Mouse (Mus musculus): ENCODE results near the gene Mfsd6. TPM values are rescaled to one million over a fixed set of nuclear protein-coding genes. Genes with fewer than 3 reads are reported as not detected.
A peak's percentile ranks its signal among the peaks of the same experiment; 100 is the strongest.

Mfsd6 gene
- polyA plus RNA-seq, 1 experiment from 2014 or later = 0.94 TPM

DNA sequence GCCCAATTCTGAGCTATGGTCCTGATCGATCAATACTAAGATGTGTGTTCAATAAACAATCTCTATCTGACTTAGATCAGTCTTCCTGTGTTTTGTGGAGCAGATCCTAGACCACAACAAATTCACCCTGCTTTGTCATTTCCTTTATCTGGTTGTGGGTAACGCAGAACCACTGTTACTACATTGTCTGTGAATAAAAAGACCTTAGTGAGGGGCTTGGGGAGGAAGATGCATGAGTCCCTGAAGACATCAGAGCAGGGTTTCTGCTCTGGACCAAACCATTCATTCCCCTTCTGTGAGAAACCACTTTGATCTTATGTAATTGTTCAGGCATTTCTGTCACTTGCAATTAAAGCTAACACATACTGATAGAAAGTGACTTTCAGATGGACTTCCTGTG lies 26.6 kb upstream of the Mfsd6 start:
- Histone ChIP-seq H3K27me3 (ENCODE audit: insufficient read depth, low read length) (no peaks in the 10 kb centered on the region), H3K36me3 (replicated peaks; ENCODE audit: insufficient read depth, low read length) (no peaks in the 10 kb centered on the region), H3K9me3 (ENCODE audit: low read length) (no peaks in the 10 kb centered on the region), H3K9ac (replicated peaks) (no peak overlapping the region), H3K4me3 (ENCODE audit: low read depth, low read length) (no peak overlapping the region), H3K4me1 (ENCODE audit: insufficient read depth) (no peaks in the 10 kb centered on the region), H3K27ac (ENCODE audit: low read depth) (no peak overlapping the region), H3K4me2 (ENCODE audit: low read depth, low read length) (no peak overlapping the region)
- DNase-seq (no peak), ATAC-seq (no peak)
- TF ChIP-seq EP300 (IDR thresholded peaks at IDR 0.05; ENCODE audit: low read depth) (no peak), CTCF (IDR thresholded peaks at IDR 0.05; ENCODE audit: low read depth) (no peak)
- WGBS (ENCODE audit: insufficient replicate concordance) = 54% methylated on average over 2 of the region's 2 CpGs

DNA sequence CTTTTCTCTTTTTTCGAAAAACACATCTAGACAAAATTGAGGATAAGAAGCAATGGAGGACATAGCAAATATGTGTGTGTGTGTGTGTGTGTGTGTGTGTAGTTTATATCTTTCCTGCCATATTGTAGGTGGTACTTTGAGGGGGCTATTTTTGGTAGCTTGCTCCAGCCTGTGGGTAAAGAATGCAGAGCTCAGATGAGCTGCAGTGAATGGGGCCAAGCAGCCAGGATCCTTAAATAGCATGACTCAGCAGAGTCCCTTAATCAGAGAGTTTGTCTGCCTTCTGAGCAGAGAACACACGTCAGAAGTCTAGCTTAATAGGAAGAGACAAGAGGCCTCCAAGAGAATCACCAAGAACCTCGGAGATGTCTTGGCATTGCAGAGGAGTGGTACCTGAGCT lies 25.4 kb upstream of the Mfsd6 start:
- ATAC-seq = no peak
- Histone ChIP-seq H3K4me1 (ENCODE audit: insufficient read depth) (no peaks in the 10 kb centered on the region), H3K9ac (replicated peaks) (no peak overlapping the region), H3K9me3 (ENCODE audit: low read length) (no peaks in the 10 kb centered on the region), H3K27me3 (ENCODE audit: insufficient read depth, low read length) (no peaks in the 10 kb centered on the region), H3K27ac (ENCODE audit: low read depth) (no peak overlapping the region), H3K4me3 (ENCODE audit: low read depth, low read length) (no peak overlapping the region), H3K4me2 (ENCODE audit: low read depth, low read length) (no peak overlapping the region), H3K36me3 (replicated peaks; ENCODE audit: insufficient read depth, low read length) (no peaks in the 10 kb centered on the region)
- 46% methylated on average over 3 of the region's 3 CpGs for WGBS (ENCODE audit: insufficient replicate concordance)
- no peak for DNase-seq
- TF ChIP-seq CTCF (IDR thresholded peaks at IDR 0.05; ENCODE audit: low read depth) = no peak
- no peak for TF ChIP-seq EP300 (IDR thresholded peaks at IDR 0.05; ENCODE audit: low read depth)

DNA sequence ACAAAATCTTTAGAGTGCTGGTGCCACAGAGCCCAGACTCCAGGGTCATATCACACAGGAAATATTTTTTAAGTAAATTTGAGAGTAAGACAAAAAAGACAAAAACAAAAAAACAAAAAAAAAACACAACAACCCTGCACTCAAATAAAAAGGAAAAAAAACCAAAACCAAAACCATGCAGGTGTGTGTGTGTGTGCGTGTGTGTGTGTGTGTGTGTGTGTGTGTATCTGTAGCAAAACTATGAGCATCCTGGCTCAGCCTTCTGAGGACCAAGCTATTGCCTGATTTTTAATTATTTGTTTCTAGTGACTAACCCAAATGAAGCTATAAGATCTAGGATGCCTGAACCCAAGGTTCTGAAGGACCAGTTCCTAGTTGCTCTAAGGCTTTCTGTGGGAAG lies 24.4 kb upstream of the Mfsd6 start:
- DNase-seq = no peak
- Histone ChIP-seq H3K27me3 (ENCODE audit: insufficient read depth, low read length) (no peaks in the 10 kb centered on the region), H3K4me2 (ENCODE audit: low read depth, low read length) (no peak overlapping the region), H3K9ac (replicated peaks) (no peak overlapping the region), H3K4me3 (ENCODE audit: low read depth, low read length) (no peak overlapping the region), H3K36me3 (replicated peaks; ENCODE audit: insufficient read depth, low read length) (no peaks in the 10 kb centered on the region), H3K4me1 (ENCODE audit: insufficient read depth) (no peaks in the 10 kb centered on the region), H3K27ac (ENCODE audit: low read depth) (no peak overlapping the region), H3K9me3 (ENCODE audit: low read length) (no peaks in the 10 kb centered on the region)
- TF ChIP-seq EP300 (IDR thresholded peaks at IDR 0.05; ENCODE audit: low read depth) (no peak), CTCF (IDR thresholded peaks at IDR 0.05; ENCODE audit: low read depth) (no peak)
- no peak for ATAC-seq
- WGBS (ENCODE audit: insufficient replicate concordance) = 67% methylated on average over 1 of the region's 1 CpGs

DNA sequence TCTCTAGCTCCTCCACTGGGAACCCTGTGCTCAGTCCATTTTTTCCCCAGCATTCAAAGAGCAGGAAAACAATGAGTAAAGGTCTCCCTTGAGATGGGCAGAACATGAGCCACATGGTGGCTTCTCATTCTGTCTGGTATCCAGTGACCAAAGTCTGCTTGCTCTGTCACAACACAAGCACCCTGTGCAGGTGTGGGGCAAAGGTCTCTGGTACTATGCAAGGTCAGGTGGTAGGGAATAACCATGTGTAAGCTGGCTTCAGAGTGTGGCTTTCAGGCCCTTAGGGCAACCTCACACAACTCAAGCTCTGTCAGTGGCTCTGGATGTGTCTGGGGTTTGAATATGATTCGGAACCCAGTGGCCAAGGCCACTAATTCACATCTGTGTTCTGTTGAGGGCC lies 22.7 kb upstream of the Mfsd6 start:
- Histone ChIP-seq H3K4me2 (ENCODE audit: low read depth, low read length) (no peak overlapping the region), H3K27me3 (ENCODE audit: insufficient read depth, low read length) (no peaks in the 10 kb centered on the region), H3K4me1 (ENCODE audit: insufficient read depth) (no peaks in the 10 kb centered on the region), H3K9me3 (ENCODE audit: low read length) (no peaks in the 10 kb centered on the region), H3K36me3 (replicated peaks; ENCODE audit: insufficient read depth, low read length) (no peaks in the 10 kb centered on the region), H3K9ac (replicated peaks) (no peak overlapping the region), H3K4me3 (ENCODE audit: low read depth, low read length) (no peak overlapping the region), H3K27ac (ENCODE audit: low read depth) (peak overlapping the region; percentile 78)
- DNase-seq = peak; percentile 59
- TF ChIP-seq EP300 (IDR thresholded peaks at IDR 0.05; ENCODE audit: low read depth) (peak; percentile 51; the same call in 1 of the 2 replicates), CTCF (IDR thresholded peaks at IDR 0.05; ENCODE audit: low read depth) (no peak)
- WGBS (ENCODE audit: insufficient replicate concordance) = 76% methylated on average over 1 of the region's 1 CpGs
- ATAC-seq = peak; percentile 99

DNA sequence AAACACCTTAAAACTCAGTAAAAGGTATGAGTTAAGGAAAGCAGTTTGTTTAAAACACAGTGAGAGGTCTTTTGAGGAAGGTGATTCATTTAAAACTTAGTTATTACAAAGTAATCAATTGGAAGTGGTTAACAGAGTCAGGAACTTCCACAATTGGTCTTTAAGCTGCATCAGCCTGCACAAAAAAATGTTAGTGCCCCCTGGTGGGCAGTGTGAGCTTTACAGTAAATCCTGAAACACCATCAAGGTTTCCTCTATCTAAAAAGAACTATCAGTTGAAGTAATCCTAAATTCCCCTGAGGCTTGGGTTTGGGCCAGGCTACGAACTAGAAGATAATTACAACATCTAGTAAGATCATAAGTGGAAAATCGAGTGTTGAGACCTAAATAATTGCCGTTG lies 21.0 kb upstream of the Mfsd6 start:
- no peaks in the 10 kb centered on the region for H3K36me3 ChIP-seq (replicated peaks; ENCODE audit: insufficient read depth, low read length)
- WGBS (ENCODE audit: insufficient replicate concordance) = 14% methylated on average over 3 of the region's 3 CpGs
- no peak overlapping the region for H3K4me2 ChIP-seq (ENCODE audit: low read depth, low read length)
- no peak overlapping the region for H3K27ac ChIP-seq (ENCODE audit: low read depth)
- no peak overlapping the region for H3K4me3 ChIP-seq (ENCODE audit: low read depth, low read length)
- no peaks in the 10 kb centered on the region for H3K4me1 ChIP-seq (ENCODE audit: insufficient read depth)
- no peaks in the 10 kb centered on the region for H3K27me3 ChIP-seq (ENCODE audit: insufficient read depth, low read length)
- no peaks in the 10 kb centered on the region for H3K9me3 ChIP-seq (ENCODE audit: low read length)
- no peak overlapping the region for H3K9ac ChIP-seq (replicated peaks)
- peak; percentile 73 for DNase-seq
- no peak for ATAC-seq
- no peak for TF ChIP-seq EP300 (IDR thresholded peaks at IDR 0.05; ENCODE audit: low read depth)
- peak; percentile 74 for TF ChIP-seq CTCF (IDR thresholded peaks at IDR 0.05; ENCODE audit: low read depth)

DNA sequence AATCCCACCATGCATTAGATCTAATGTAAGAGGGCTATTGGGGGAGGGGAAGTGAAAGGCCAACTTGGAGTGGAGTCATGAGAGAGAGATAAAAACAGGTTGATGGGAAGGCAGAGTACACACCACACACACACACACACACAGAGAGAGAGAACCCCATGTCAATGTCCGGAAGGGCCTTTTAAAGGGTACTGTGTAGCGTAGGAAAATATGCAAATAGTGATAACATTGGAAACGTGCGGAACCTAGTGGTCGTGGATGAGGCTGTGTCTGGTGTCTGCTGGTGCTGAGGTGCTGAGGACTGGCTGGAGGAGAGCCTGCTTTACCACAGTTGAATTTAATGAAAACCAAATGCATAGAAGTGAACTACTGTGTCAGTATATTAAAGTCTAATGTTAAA lies 15.3 kb upstream of the Mfsd6 start:
- Histone ChIP-seq H3K36me3 (replicated peaks; ENCODE audit: insufficient read depth, low read length) (no peaks in the 10 kb centered on the region), H3K27me3 (ENCODE audit: insufficient read depth, low read length) (no peaks in the 10 kb centered on the region), H3K9ac (replicated peaks) (no peak overlapping the region), H3K27ac (ENCODE audit: low read depth) (no peak overlapping the region), H3K4me2 (ENCODE audit: low read depth, low read length) (no peak overlapping the region), H3K9me3 (ENCODE audit: low read length) (no peaks in the 10 kb centered on the region), H3K4me1 (ENCODE audit: insufficient read depth) (no peaks in the 10 kb centered on the region), H3K4me3 (ENCODE audit: low read depth, low read length) (no peak overlapping the region)
- ATAC-seq = no peak
- no peak for DNase-seq
- WGBS (ENCODE audit: insufficient replicate concordance) = 66% methylated on average over 5 of the region's 5 CpGs
- TF ChIP-seq EP300 (IDR thresholded peaks at IDR 0.05; ENCODE audit: low read depth) (no peak), CTCF (IDR thresholded peaks at IDR 0.05; ENCODE audit: low read depth) (no peak)

DNA sequence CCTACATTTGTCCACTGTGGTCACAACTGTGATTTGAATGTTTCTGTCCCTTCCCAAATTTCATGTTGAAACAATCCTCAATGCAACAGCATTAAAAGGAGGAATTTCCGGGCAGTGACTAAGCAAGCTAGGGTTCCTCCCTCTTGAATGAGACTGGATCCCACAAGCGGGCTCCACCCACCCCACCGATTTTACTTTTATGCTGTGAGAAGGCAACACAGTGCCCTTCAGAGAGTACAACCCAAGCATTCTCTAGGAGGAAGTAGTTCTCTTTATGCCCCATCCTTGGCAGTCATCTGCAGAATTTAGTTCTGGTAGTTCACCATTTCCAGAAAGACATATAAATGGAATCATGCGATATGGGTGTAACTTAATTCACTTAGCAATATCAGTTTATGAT lies 6.9 kb upstream of the Mfsd6 start:
- H3K9ac ChIP-seq (replicated peaks) = no peak overlapping the region
- no peak overlapping the region for H3K27ac ChIP-seq (ENCODE audit: low read depth)
- ATAC-seq (no peak), DNase-seq (no peak)
- H3K27me3 ChIP-seq (ENCODE audit: insufficient read depth, low read length) = no peaks in the 10 kb centered on the region
- H3K36me3 ChIP-seq (replicated peaks; ENCODE audit: insufficient read depth, low read length) = no peaks in the 10 kb centered on the region
- no peaks in the 10 kb centered on the region; the same call in 1 of the 2 replicates for H3K4me1 ChIP-seq (ENCODE audit: insufficient read depth)
- no peak overlapping the region for H3K4me2 ChIP-seq (ENCODE audit: low read depth, low read length)
- TF ChIP-seq EP300 (IDR thresholded peaks at IDR 0.05; ENCODE audit: low read depth) = no peak
- TF ChIP-seq CTCF (IDR thresholded peaks at IDR 0.05; ENCODE audit: low read depth) = no peak
- 55% methylated on average over 4 of the region's 4 CpGs for WGBS (ENCODE audit: insufficient replicate concordance)
- no peaks in the 10 kb centered on the region for H3K9me3 ChIP-seq (ENCODE audit: low read length)
- no peak overlapping the region for H3K4me3 ChIP-seq (ENCODE audit: low read depth, low read length)
